Mouse (Mus musculus) left cerebral cortex, postnatal 25 days (tissue): ENCODE results near the gene Gbp7. TPM values are rescaled to one million over a fixed set of nuclear protein-coding genes. Genes with fewer than 3 reads are reported as not detected.
"Not testable (repeated sequence)": the region's sequence is repeated elsewhere in the genome, so short reads cannot be mapped to it uniquely, and the experiment has no call there.

Source experiments
- DNase-seq, 2 experiments: peaks; one replicate each; pipeline ENCODE4 v3.0.0; 2022; ENCODE audit warnings: low spot score in 2 of 2, mixed read lengths in 1 of 2
- intact Hi-C: fragments of 180-260 bp; cut with DNase I; formaldehyde crosslinking; loops from one replicate; pipeline ENCODE4 v1.15.1; 2025
- total RNA-seq, 2 experiments: library from RNA; stranded (reverse); gene quantifications; 2 replicates each; pipeline ENCODE4 v1.2.3; 2021

Gene Gbp7
- total RNA-seq, 2 experiments from 2014 or later = 2.4 to 2.6 TPM

- intact Hi-C loops = loop anchor here (1.0 kb wide), 1 partner anchor 66 kb away; the partner anchor contains the start of gene Gbp5
- peak in 1 of 2 experiments; percentile 8 for DNase-seq
Observed at GRCm38 (mm10) chr3:142559632-142560228, 29.6 kb downstream of the Gbp7 start, which contains the start of gene Gbp3. TSS of gene Gbp3 (plus strand) at chr3:142560026.

- peak; percentile 70 to 76 for DNase-seq
- intact Hi-C loops = loop anchor here (1.0 kb wide), 1 partner anchor 67 kb away; the partner anchor contains the start of gene Gbp5
Observed at GRCm38 (mm10) chr3:142560296-142560948, 30.3 kb downstream of the Gbp7 start.

DNA sequence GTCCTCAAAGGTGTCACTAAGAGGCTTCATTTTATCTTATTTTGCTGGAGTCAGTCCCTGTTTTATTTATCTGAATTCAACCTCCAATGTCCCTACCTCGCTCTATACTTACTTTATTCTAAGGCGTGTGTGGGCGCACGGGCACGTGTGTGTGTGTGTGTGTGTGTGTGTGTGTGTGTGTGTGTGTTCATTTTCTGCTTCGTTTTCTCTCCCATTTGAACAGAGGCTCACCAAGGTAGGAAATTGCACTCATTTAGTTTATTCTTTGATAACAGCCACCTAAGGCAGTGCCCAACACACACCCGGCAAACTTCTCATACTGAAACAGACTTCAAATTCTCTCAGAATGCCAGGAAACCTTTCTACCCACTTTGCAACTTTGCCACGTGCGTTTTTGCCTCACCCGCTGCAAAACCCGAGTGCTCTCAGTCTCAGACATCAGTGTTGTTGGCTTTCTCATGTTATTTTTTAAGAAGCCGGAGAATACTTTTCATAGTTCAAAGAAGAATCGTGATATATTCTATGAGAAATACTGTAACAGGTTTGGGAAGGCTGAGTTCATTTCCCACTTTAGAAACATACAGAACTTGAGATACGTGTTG lies 31.0 kb downstream of the Gbp7 start:
- no peak for DNase-seq
- intact Hi-C loops = no loop called here

- no peak for DNase-seq
- intact Hi-C loops = no loop called here
Observed at GRCm38 (mm10) chr3:142561666-142562065, 31.5 kb downstream of the Gbp7 start.

- intact Hi-C loops, DNase-seq: not testable (repeated sequence)
Observed at GRCm38 (mm10) chr3:142567490-142567889, 37.3 kb downstream of the Gbp7 start.

- intact Hi-C loops = loop anchor here (5.0 kb wide), 1 partner anchor 52 kb away; the partner anchor contains the start of gene Gbp2
- no peak for DNase-seq
Observed at GRCm38 (mm10) chr3:142570738-142571137, 40.6 kb downstream of the Gbp7 start.

- intact Hi-C loops = no loop called here
- DNase-seq = no peak
Observed at GRCm38 (mm10) chr3:142577108-142577507, 47.0 kb downstream of the Gbp7 start.

DNA sequence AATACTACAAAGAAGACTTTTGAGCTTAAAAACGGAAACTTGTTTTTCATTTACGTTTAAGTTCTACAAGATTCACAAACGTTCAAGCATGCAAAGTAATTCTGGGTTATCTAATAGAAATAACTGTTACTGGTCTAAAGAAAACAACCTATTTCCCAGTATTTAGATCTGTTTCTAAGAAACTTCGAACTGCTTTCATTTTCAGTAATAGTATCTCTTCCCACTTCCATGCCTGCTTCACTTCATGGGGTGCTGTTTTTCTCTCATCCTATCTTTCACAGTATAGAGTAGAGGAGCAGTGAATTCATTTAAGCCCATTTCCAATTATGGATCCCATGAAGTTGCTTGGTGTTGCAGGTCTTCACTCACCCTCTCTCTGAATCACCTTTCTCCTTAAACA lies 48.2 kb downstream of the Gbp7 start:
- intact Hi-C loops = no loop called here
- no peak for DNase-seq

- DNase-seq = no peak
- intact Hi-C loops = no loop called here
Observed at GRCm38 (mm10) chr3:142583067-142583466, 52.9 kb downstream of the Gbp7 start.

GRCm38 (mm10) chr3:142587386-142587785 lies 57.2 kb downstream of the Gbp7 start:
- DNase-seq = no peak
- intact Hi-C loops = no loop called here

DNA sequence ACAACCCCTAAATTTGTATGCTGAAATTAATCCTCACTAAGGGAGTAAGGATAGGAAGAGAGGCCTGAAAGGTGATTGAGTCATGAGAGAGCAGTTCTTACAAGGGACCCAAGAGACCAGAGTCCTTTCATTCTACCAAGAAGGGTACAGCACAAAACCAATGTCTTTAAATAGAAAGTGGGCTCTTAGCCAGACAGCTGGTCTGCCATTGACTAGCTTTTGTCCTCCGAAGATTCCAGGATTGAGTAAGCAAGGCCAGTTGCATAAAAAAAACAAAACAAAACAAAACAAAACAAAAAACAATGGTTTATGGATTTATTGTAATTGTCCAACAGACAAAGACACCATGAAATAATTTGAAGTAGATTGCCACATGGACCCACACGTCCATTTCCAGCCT lies 58.7 kb downstream of the Gbp7 start:
- no peak for DNase-seq
- intact Hi-C loops = no loop called here

GRCm38 (mm10) chr3:142590431-142591067 lies 60.4 kb downstream of the Gbp7 start:
- intact Hi-C loops = no loop called here
- DNase-seq = no peak

DNA sequence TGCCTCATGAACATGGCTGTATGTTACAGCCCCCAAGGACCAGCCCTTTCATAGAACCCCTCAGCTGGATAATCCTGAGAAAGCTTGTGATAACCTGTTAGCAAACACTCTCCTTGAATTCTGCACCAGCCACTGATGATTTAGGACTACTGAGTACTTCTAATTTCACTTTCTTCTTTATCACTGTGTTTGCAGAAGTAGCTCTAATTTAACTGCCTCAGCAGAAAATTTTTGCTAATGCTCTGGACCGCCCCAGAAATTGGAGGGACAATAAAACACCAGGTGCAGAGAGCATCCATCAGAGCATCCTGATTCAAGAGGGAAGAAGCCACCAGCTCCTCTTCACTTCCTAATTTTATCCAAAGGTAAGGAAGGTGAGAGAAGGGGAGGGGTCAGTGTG lies 64.4 kb downstream of the Gbp7 start, which contains the start of gene Gbp2b:
Gbp2b (plus strand) TSS at position 301 of the 400 bp plus-strand sequence.
- no peak for DNase-seq
- intact Hi-C loops = no loop called here

DNA sequence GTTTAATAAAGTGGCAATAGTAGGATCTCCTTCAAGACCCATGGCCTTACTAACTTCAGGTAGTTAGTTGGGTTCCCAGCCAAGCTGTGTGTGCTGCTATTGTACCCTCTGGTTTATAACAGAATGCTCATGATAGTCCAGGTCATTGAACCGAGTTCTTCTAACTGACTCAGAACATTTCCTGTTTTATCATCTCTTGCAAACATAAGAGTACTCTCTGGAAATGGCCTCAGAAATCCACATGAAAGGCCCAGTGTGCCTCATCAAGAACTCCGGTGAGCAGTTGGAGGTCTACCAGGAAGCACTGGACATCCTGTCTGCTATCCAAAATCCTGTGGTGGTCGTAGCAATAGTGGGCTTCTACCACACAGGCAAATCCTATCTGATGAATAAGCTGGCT lies 67.8 kb downstream of the Gbp7 start:
- no peak for DNase-seq
- intact Hi-C loops = no loop called here

Other genes starting within 250 kb of the Gbp7 start
- gene Pdlim5, start 134.6 kb upstream of the Gbp7 start, total RNA-seq = 10 to 100 TPM; 18.9 to 19.1 TPM
- gene Gbp5, start 36.4 kb upstream of the Gbp7 start, total RNA-seq = 1 to 10 TPM; 1.7 to 2.1 TPM
- 1 to 10 TPM; 4.1 to 5.2 TPM for gene Gbp3, start 29.7 kb downstream of the Gbp7 start, total RNA-seq
- not detected for gene Gbp2b, start 64.5 kb downstream of the Gbp7 start, total RNA-seq
- 1 to 10 TPM; 1.3 to 1.4 TPM for gene Gbp2, start 90.3 kb downstream of the Gbp7 start, total RNA-seq
- gene Kyat3, start 170.7 kb downstream of the Gbp7 start, total RNA-seq = 1 to 10 TPM; 4.6 to 6.6 TPM
- 10 to 100 TPM; 39.6 to 41.3 TPM for gene Gtf2b, start 234.7 kb downstream of the Gbp7 start, total RNA-seq